Mouse (Mus musculus): ENCODE data around the gene Gcnt1. TPM values are rescaled to one million over a fixed set of nuclear protein-coding genes. Genes with fewer than 3 reads are reported as not detected.

The Gcnt1 gene
- polyA plus RNA-seq (2015; fragmentation: Nextera tagmentation; extraction: Ambion mirVana), result 19.0 and 20.8 TPM in 2 replicates

GRCm38 (mm10) chr19:17372701-17373100, at the start of gene Gcnt1:
Gene Gcnt1 (minus strand): TSS chr19:17372844.

GRCm38 (mm10) chr19:17393841-17394591, 21.4 kb upstream of the Gcnt1 start, which contains the start of gene Rfk:
Gene Rfk (plus strand): TSS chr19:17394043.

Other genes with a start within 250 kb of the Gcnt1 start
- gene Rfk, start 21.2 kb upstream of the Gcnt1 start, polyA plus RNA-seq (2015; fragmentation: Nextera tagmentation; extraction: Ambion mirVana), result 47.0 and 53.0 TPM in 2 replicates

All from urinary bladder, postnatal 0 days (tissue).